Mouse (Mus musculus) forebrain, embryonic 16.5 days (tissue): ENCODE measurements around the gene Tlk1. TPM values are rescaled to one million over a fixed set of nuclear protein-coding genes. Genes with fewer than 3 reads are reported as not detected.

ENCODE experiments used
- ATAC-seq: fragments of 200-750 bp; cut with Nextera tagmentation; 2 replicates; pipeline ENCODE4 v1.8.0; 2017; ENCODE audit warnings: mild to moderate bottlenecking, moderate library complexity
- H3K27ac ChIP-seq: fragments of 300-500 bp; sonication (generic); 2 replicates; pipeline ENCODE4 v1.5.1; 2014; ENCODE audit warnings: low read length, control low read depth
- H3K27me3 ChIP-seq: fragments of 300-500 bp; sonication (generic); replicated peaks from 2 replicates; pipeline ENCODE4 v1.6.1; 2014; ENCODE audit warnings: low read length; ENCODE audit not compliant: control insufficient read depth, insufficient read depth
- H3K36me3 ChIP-seq: fragments of 300-500 bp; sonication (generic); 2 replicates; pipeline ENCODE4 v1.6.1; 2014; ENCODE audit not compliant: control insufficient read depth, insufficient read depth
- H3K4me1 ChIP-seq: fragments of 300-500 bp; sonication (generic); replicated peaks from 2 replicates; pipeline ENCODE4 v1.6.1; 2014; ENCODE audit warnings: low read length; ENCODE audit not compliant: control insufficient read depth, insufficient read depth
- H3K4me2 ChIP-seq: fragments of 300-500 bp; sonication (generic); 2 replicates; pipeline ENCODE4 v1.6.1; 2014; ENCODE audit warnings: mild to moderate bottlenecking, low read length, control low read depth
- H3K4me3 ChIP-seq: fragments of 300-500 bp; sonication (generic); replicated peaks from 2 replicates; pipeline ENCODE4 v1.5.1; 2014; ENCODE audit warnings: mild to moderate bottlenecking, low read length, control low read depth
- H3K9ac ChIP-seq: fragments of 300-500 bp; sonication (generic); replicated peaks from 2 replicates; pipeline ENCODE4 v1.6.1; 2014; ENCODE audit warnings: low read depth, low read length, control low read depth
- H3K9me3 ChIP-seq: fragments of 300-500 bp; sonication (generic); 2 replicates; pipeline ENCODE4 v1.6.1; 2016; ENCODE audit warnings: low read length; ENCODE audit not compliant: control insufficient read depth
- WGBS: fragments of 180-500 bp; shearing (Covaris S2); extraction: QIAGEN DNeasy Blood & Tissue Kit; methylation state at CpG from one replicate; pipeline ENCODE4 v1.1.7; 2014; 5-methylcytosine and 5-hydroxymethylcytosine counted together
- polyA plus RNA-seq: library from polyadenylated mRNA; unstranded; fragments of >200 nt; fragmentation: Nextera tagmentation; extraction: Ambion mirVana; gene quantifications from 2 replicates; pipeline ENCODE4 v1.2.1, GENCODE M21; 2015

Tlk1 gene
- polyA plus RNA-seq, 1 experiment from 2014 or later = 19.1 TPM

DNA sequence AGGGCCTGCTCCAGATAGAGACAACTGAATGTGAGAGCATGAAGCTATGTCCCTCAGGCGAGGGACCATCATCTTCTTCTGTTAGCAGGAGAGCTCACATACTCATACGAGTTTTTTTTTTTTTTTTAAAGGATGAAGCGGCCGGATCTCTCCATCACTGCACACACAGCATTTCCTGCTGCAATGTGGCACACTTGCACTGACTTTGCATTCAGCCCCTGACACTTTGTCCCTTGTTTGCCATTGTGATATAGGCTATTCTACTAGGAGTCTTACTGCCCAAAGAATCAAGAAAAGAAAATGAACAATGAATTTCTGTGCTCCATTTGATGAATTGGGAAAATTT is 10.8 kb upstream of the Tlk1 start:
- Histone ChIP-seq H3K36me3 (no peaks in the 10 kb centered on the region), H3K9ac (no peak overlapping the region), H3K27ac (no peak overlapping the region), H3K27me3 (no peaks in the 10 kb centered on the region), H3K4me2 (no peak overlapping the region), H3K4me1 (no peaks in the 10 kb centered on the region), H3K9me3 (no peaks in the 10 kb centered on the region), H3K4me3 (no peak overlapping the region)
- ATAC-seq = no peak
- WGBS = 66% methylated on average over 4 of the region's 4 CpGs

DNA sequence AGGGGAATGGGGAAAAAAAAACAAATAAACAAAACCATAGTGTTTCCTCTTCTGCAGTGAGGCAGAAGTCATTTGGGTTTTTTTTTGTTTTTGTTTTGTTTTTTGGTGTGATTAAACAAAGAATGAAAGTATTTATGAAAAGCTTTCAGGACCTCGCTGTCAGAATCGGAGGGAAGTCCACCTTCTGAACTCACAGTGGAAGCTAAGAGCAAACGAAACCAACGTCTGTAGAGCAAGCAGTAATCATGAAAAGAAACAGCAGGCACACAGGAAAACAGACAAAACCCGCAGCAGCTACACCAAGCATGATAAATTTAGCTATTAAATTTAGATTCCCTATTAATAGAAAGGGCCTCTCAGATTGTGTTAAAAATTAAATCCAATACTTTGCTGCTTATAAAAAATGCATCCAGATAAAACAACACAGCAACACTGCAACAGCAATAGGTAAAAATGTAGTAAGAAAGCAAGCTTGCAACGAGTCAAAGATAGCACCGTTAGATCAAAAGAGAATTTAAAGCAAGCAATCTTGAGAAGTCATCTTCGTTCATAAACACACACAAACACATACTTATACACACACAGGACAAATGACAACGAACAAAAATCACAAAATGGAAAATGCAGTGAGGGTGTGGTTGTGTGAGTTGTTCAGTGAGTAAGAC is 10.2 kb upstream of the Tlk1 start:
- Histone ChIP-seq H3K27me3 (no peaks in the 10 kb centered on the region), H3K4me3 (no peak overlapping the region), H3K36me3 (no peaks in the 10 kb centered on the region), H3K4me1 (no peaks in the 10 kb centered on the region), H3K9ac (no peak overlapping the region), H3K9me3 (no peaks in the 10 kb centered on the region), H3K4me2 (no peak overlapping the region), H3K27ac (no peak overlapping the region)
- no peak for ATAC-seq
- WGBS = 68% methylated on average over 9 of the region's 9 CpGs

DNA sequence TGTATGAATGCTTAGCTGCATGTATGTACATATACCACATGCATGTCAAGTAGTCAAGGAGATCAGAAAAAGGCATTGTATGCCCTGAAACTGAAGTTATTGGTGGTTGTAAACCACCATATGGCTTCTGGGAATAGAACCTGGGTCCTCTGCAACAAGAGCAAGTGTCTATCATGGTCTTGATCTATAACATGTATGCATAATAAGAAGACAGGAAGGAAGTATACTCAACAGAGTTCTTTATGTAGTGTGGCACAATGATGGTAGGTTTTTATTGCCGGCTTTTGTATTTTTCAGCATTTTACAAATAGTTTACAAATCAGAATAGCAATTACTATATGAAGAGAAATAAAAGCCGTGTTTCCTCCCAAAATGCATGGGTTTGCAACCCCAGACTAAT is 9.7 kb upstream of the Tlk1 start:
- no peak overlapping the region for H3K9ac ChIP-seq
- no peak overlapping the region for H3K4me2 ChIP-seq
- ATAC-seq = no peak
- 85% methylated on average over 2 of the region's 2 CpGs for WGBS
- H3K36me3 ChIP-seq = no peaks in the 10 kb centered on the region
- H3K4me1 ChIP-seq = no peaks in the 10 kb centered on the region
- no peaks in the 10 kb centered on the region for H3K9me3 ChIP-seq
- H3K27ac ChIP-seq = no peak overlapping the region
- H3K27me3 ChIP-seq = no peaks in the 10 kb centered on the region
- no peak overlapping the region for H3K4me3 ChIP-seq

DNA sequence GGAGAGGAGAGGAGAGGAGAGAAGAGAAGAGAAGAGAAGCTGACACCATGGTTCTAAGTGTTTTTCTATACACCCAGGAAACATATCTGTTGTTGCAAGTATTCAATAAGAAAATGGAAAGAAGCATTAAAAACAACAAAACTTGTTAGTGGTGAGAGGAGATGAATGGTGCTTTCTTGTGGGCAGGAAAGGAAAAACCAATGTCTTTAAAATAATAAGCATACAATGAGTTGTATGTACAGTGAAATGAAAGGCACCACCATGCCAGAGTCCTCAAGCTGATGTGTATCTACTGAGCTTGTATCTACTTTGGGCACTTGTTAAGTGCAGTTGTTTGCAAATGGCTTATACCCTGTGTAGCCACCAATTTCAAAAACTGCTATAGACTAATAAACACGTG is 7.7 kb upstream of the Tlk1 start:
- Histone ChIP-seq H3K36me3 (no peaks in the 10 kb centered on the region), H3K4me3 (no peak overlapping the region), H3K9ac (no peak overlapping the region), H3K4me2 (no peak overlapping the region), H3K9me3 (no peaks in the 10 kb centered on the region), H3K27me3 (no peaks in the 10 kb centered on the region), H3K4me1 (no peaks in the 10 kb centered on the region), H3K27ac (no peak overlapping the region)
- ATAC-seq = no peak
- 55% methylated on average over 1 of the region's 1 CpGs for WGBS

DNA sequence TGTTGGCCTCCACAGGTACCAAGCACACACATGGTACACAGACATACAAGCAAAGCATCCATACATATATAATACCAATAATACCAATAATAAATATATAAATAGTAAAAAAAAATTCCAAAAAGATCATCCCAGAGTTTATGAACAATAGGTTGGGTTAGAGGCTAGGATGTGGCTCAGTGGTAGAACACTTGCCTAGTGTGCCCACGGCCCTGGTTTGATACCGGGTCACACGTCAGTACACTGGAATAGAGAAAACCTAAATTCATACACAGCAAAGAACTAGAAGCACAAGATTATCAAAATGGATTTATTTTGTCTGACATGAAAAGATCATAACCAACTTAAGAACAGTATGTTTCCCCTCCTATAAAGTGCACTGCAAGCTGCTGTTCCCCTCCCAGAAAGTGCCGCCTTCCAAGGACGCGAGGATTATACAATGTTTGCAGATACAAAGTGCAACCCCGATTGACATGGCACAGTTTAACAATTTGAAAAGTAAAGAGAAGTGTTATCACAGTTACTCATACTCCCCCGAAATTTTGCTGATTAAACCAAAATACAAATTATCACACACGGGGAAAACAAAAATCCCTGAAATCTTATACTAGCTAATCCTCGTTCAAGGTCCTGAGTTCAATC is 6.3 kb upstream of the Tlk1 start:
- ATAC-seq = no peak
- Histone ChIP-seq H3K27me3 (no peaks in the 10 kb centered on the region), H3K4me1 (no peaks in the 10 kb centered on the region), H3K4me2 (no peak overlapping the region), H3K9ac (no peak overlapping the region), H3K4me3 (no peak overlapping the region), H3K36me3 (no peaks in the 10 kb centered on the region), H3K9me3 (no peaks in the 10 kb centered on the region), H3K27ac (no peak overlapping the region)
- WGBS = 88% methylated on average over 10 of the region's 10 CpGs

DNA sequence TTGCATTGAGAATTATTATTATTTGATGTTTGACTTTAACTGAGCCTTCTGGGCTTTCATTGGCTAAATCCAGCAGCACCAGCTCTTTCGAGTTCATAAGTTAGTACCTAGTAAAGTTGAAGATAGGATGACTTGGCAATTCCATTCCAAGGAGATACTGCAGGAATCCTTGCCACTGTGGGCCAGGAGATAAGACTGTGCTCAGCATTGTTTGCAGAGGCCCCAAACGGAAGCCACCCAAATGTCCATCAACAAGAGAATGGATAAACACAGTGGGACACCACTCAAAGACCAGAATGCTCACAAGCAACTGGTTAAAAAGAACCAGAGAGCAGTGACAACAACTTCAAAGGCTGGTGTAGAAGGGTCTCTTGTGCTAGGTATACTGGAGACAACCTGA is 5.2 kb upstream of the Tlk1 start:
- no peaks in the 10 kb centered on the region for H3K36me3 ChIP-seq
- no peak for ATAC-seq
- H3K27me3 ChIP-seq = no peaks in the 10 kb centered on the region
- H3K4me1 ChIP-seq = no peaks in the 10 kb centered on the region
- H3K9ac ChIP-seq = no peak overlapping the region
- no peak overlapping the region for H3K4me3 ChIP-seq
- H3K4me2 ChIP-seq = no peak overlapping the region
- H3K27ac ChIP-seq = no peak overlapping the region
- 73% methylated on average over 2 of the region's 2 CpGs for WGBS
- no peaks in the 10 kb centered on the region for H3K9me3 ChIP-seq

DNA sequence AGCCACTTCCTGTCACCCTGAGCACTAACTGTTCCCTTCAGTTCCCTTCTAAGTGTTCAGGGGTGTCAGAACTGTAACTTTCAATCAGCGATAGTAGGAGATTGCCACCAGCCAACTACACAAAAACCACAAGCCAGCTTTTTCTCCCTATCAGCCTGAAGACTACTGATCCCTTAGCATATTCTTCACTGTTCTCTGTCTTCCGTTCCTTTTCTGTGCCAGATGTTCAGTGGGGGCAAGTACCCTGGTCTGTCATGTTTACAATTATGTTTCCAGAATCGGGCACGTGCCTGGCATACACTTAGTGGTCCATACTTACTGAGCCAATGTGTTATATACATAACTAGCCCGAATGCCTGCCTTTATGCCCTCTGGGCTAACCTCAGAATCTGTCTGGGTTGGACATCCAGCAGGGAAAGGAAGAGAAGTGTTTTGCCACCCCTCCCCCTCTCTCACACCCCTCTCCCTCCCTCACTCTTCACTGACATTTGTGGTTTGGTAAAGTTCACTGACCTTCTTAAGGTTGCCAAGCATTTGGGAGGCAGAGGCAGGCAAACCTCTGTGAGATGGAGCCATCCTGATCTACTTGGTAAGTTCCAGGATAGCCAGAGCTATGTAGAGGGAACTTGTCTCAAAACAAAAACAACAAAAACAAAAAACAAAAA is 4.5 kb upstream of the Tlk1 start:
- H3K4me1 ChIP-seq = no peaks in the 10 kb centered on the region
- H3K4me2 ChIP-seq = no peak overlapping the region
- H3K9ac ChIP-seq = no peak overlapping the region
- no peak overlapping the region for H3K4me3 ChIP-seq
- WGBS = 90% methylated on average over 5 of the region's 5 CpGs
- no peaks in the 10 kb centered on the region for H3K36me3 ChIP-seq
- ATAC-seq = no peak
- H3K27ac ChIP-seq = no peak overlapping the region
- H3K9me3 ChIP-seq = no peaks in the 10 kb centered on the region
- no peaks in the 10 kb centered on the region for H3K27me3 ChIP-seq

DNA sequence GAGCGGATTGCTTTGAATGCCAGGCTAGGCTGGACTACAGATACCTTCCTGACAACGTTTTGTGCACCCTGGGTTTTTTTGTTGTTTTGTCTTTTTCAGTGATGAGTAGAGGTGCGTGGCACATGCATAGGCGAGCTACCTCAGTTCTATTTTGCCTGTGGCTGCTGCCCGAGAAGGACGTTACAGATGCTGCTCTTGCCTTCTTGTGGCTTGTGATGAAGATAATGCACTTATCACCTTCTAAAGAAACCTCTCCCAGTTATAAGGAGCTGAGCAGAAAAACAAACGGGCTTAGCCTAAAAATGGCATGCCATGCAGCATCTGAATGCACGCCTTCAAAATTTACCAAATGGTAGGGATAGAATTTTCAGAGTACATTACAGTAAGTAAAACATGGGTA is 2.3 kb upstream of the Tlk1 start:
- Histone ChIP-seq H3K27me3 (no peaks in the 10 kb centered on the region), H3K4me2 (no peak overlapping the region), H3K27ac (no peak overlapping the region), H3K36me3 (no peaks in the 10 kb centered on the region), H3K4me3 (no peak overlapping the region), H3K9me3 (no peaks in the 10 kb centered on the region), H3K4me1 (peaks cover 5% of the 10 kb centered on the region; the same call in 1 of the 2 replicates), H3K9ac (no peak overlapping the region)
- no peak for ATAC-seq
- WGBS = 85% methylated on average over 8 of the region's 8 CpGs

DNA sequence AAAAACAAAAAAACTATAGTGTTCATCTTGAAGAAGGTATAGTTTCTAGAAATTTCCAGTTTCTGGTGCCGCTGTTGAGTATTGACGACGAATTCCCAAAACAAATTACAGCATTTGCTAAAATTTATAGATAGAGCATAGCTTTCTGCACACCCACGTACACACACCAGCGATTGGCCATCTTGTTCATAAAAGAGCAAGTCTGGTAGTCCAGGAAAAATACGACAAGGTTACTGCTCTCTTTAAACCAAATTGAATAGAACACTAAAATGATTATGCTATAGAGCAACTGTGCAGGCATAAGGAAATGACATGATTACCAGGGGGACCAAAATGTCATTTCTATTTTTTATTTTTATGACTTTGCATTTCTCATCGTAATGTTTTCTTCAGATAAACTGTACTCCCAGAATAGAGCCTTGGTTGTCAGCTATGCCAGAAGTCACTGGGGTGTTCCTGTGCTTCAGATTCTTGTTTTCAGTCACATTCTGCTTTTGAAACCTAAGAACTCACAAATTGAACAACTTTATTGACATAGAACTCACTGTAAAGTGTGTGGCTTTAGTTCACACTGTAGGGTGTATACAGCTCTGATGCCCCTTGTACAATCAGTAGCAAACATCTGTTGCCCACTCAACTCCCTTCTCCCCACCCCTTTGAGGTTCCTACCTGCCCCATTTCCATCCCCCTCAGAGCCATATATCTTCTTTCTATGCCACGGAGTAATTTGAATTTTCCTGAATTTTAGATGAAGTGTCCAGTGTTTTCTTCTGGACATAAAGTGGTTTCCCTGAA is 1.1 kb upstream of the Tlk1 start:
- H3K4me2 ChIP-seq = no peak overlapping the region
- H3K27me3 ChIP-seq = no peaks in the 10 kb centered on the region
- H3K9me3 ChIP-seq = no peaks in the 10 kb centered on the region
- no peak overlapping the region for H3K4me3 ChIP-seq
- H3K4me1 ChIP-seq = peaks cover 9% of the 10 kb centered on the region; the same call in 1 of the 2 replicates
- H3K36me3 ChIP-seq = no peaks in the 10 kb centered on the region
- no peak for ATAC-seq
- H3K27ac ChIP-seq = no peak overlapping the region
- H3K9ac ChIP-seq = no peak overlapping the region
- 76% methylated on average over 8 of the region's 8 CpGs for WGBS
